8 mouse cellular contexts compared by ENCODE assay signal in genomic region chr10:20313941-20314340, GRCm38 (mm10). TPM values are rescaled to one million over a fixed set of nuclear protein-coding genes. Genes with fewer than 3 reads are reported as not detected.
A peak's percentile ranks its signal among the peaks of the same experiment; 100 is the strongest.
DNase-seq lines count a peak whose midpoint lies in the region; ATAC-seq and TF ChIP-seq lines count a peak whose summit lies in the region.

No protein-coding gene starts in this region.

- no peak overlapping the region for H3K9ac ChIP-seq in kidney, postnatal 0 days (ENCODE audit: low read depth, low read length)
- H3K9ac ChIP-seq in hindbrain, embryonic 15.5 days, result peak overlapping the region; percentile 27; the same call in 1 of the 2 replicates
- H3K9ac ChIP-seq in midbrain, embryonic 13.5 days (replicated peaks), result no peak overlapping the region

- H3K4me1 ChIP-seq in kidney, postnatal 0 days (replicated peaks; ENCODE audit: insufficient read depth, low read length), result no peaks in the 10 kb centered on the region
- peaks cover 19% of the 10 kb centered on the region for H3K4me1 ChIP-seq in embryonic facial prominence, embryonic 10.5 days
- H3K4me1 ChIP-seq in hindbrain, embryonic 15.5 days (replicated peaks), result peaks cover 30% of the 10 kb centered on the region
- peaks cover 21% of the 10 kb centered on the region for H3K4me1 ChIP-seq in midbrain, embryonic 13.5 days (replicated peaks)

- peaks cover 6% of the 10 kb centered on the region; the same call in 1 of the 2 replicates for H3K36me3 ChIP-seq in kidney, postnatal 0 days (ENCODE audit: insufficient read depth, low read length)
- H3K36me3 ChIP-seq in embryonic facial prominence, embryonic 10.5 days (replicated peaks), result peaks cover 40% of the 10 kb centered on the region
- peaks cover 5% of the 10 kb centered on the region; the same call in 1 of the 2 replicates for H3K36me3 ChIP-seq in hindbrain, embryonic 15.5 days
- H3K36me3 ChIP-seq in midbrain, embryonic 13.5 days, result peaks cover 6% of the 10 kb centered on the region

- H3K27ac ChIP-seq in kidney, postnatal 0 days, result no peak overlapping the region
- no peak overlapping the region for H3K27ac ChIP-seq in embryonic facial prominence, embryonic 10.5 days (replicated peaks)
- H3K27ac ChIP-seq in hindbrain, embryonic 15.5 days (replicated peaks), result no peak overlapping the region
- H3K27ac ChIP-seq in midbrain, embryonic 13.5 days, result no peak overlapping the region

- ATAC-seq in kidney, postnatal 0 days (replicated peaks; ENCODE audit: low FRiP score, low read depth), result no peak
- no peak for ATAC-seq in hindbrain, embryonic 15.5 days (ENCODE audit: low FRiP score, low read depth)
- no peak for ATAC-seq in midbrain, embryonic 13.5 days

- TF ChIP-seq CTCF in kidney, postnatal 0 days (IDR thresholded peaks at IDR 0.05; ENCODE audit: low read depth), result no peak

- WGBS in kidney, postnatal 0 days, result 77% methylated on average over 4 of the region's 4 CpGs
- WGBS in embryonic facial prominence, embryonic 10.5 days, result 89% methylated on average over 4 of the region's 4 CpGs
- WGBS in hindbrain, embryonic 15.5 days, result 89% methylated on average over 4 of the region's 4 CpGs
- 93% methylated on average over 4 of the region's 4 CpGs for WGBS in midbrain, embryonic 13.5 days

- no peak overlapping the region for H3K4me3 ChIP-seq in kidney, postnatal 0 days (replicated peaks; ENCODE audit: low read depth, low read length)
- peak overlapping the region; percentile 82 for H3K4me3 ChIP-seq in embryonic facial prominence, embryonic 10.5 days
- peak overlapping the region; percentile 60 for H3K4me3 ChIP-seq in hindbrain, embryonic 15.5 days
- H3K4me3 ChIP-seq in midbrain, embryonic 13.5 days (replicated peaks), result peak overlapping the region; percentile 69

- peak overlapping the region; percentile 28; the same call in 1 of the 2 replicates for H3K4me2 ChIP-seq in kidney, postnatal 0 days (ENCODE audit: low read length)
- H3K4me2 ChIP-seq in hindbrain, embryonic 15.5 days, result peak overlapping the region; percentile 75
- H3K4me2 ChIP-seq in midbrain, embryonic 13.5 days (replicated peaks), result peak overlapping the region; percentile 71

- H3K27me3 ChIP-seq in kidney, postnatal 0 days (ENCODE audit: insufficient read depth, low read length), result no peaks in the 10 kb centered on the region
- no peaks in the 10 kb centered on the region for H3K27me3 ChIP-seq in embryonic facial prominence, embryonic 10.5 days (replicated peaks; ENCODE audit: low read depth, poor library complexity, severe bottlenecking)
- no peaks in the 10 kb centered on the region for H3K27me3 ChIP-seq in hindbrain, embryonic 15.5 days
- H3K27me3 ChIP-seq in midbrain, embryonic 13.5 days, result no peaks in the 10 kb centered on the region

- H3K9me3 ChIP-seq in kidney, postnatal 0 days (replicated peaks; ENCODE audit: low read length), result no peaks in the 10 kb centered on the region
- H3K9me3 ChIP-seq in embryonic facial prominence, embryonic 10.5 days, result no peaks in the 10 kb centered on the region
- no peaks in the 10 kb centered on the region for H3K9me3 ChIP-seq in hindbrain, embryonic 15.5 days
- H3K9me3 ChIP-seq in midbrain, embryonic 13.5 days, result no peaks in the 10 kb centered on the region

- DNase-seq in kidney, postnatal 0 days (ENCODE audit: low spot score), result no peak
- DNase-seq in kidney, adult 8-10 months, result no peak
- DNase-seq in embryonic facial prominence, embryonic 10.5 days (ENCODE audit: low spot score), result no peak
- DNase-seq in right cerebral cortex, postnatal 14 days, result no peak
- DNase-seq in thymus, adult 18-20 months, result no peak
- DNase-seq in gastrocnemius, adult 8-10 months (ENCODE audit: low spot score in 2 of 2), result no peak

RNA-seq across cellular contexts. Expression of gene Bclaf1, which starts 1.7 kb away (rescaled TPM):
- 83.9 and 88.3 TPM in 2 replicates for polyA plus RNA-seq in kidney, postnatal 0 days (2015; fragmentation: Nextera tagmentation; extraction: Ambion mirVana)
- polyA plus RNA-seq in embryonic facial prominence, embryonic 10.5 days (2016; fragmentation: Nextera tagmentation; extraction: Ambion mirVana), result 175 and 177 TPM in 2 replicates
- 102 and 108 TPM in 2 replicates for polyA plus RNA-seq in hindbrain, embryonic 15.5 days (2015; fragmentation: Nextera tagmentation; extraction: Ambion mirVana)
- polyA plus RNA-seq in midbrain, embryonic 13.5 days (2015; fragmentation: Nextera tagmentation; extraction: Ambion mirVana), result 153 and 157 TPM in 2 replicates
- total RNA-seq in gastrocnemius, adult 8-10 months (2022), result 10 to 100 TPM; 37.3 to 45.8 (median 40.8) TPM

RNA-seq across cellular contexts. Expression of gene Mtfr2, which starts 33.6 kb away (rescaled TPM):
- 1.0 and 1.5 TPM in 2 replicates for polyA plus RNA-seq in kidney, postnatal 0 days (2015; fragmentation: Nextera tagmentation; extraction: Ambion mirVana)
- 3.2 and 3.4 TPM in 2 replicates for polyA plus RNA-seq in embryonic facial prominence, embryonic 10.5 days (2016; fragmentation: Nextera tagmentation; extraction: Ambion mirVana)
- 0.52 and 0.83 TPM in 2 replicates for polyA plus RNA-seq in hindbrain, embryonic 15.5 days (2015; fragmentation: Nextera tagmentation; extraction: Ambion mirVana)
- 1.2 and 1.3 TPM in 2 replicates for polyA plus RNA-seq in midbrain, embryonic 13.5 days (2015; fragmentation: Nextera tagmentation; extraction: Ambion mirVana)
- not detected for total RNA-seq in gastrocnemius, adult 8-10 months (2022)
